Mouse (Mus musculus): ENCODE results near the gene Gm20388. TPM values are rescaled to one million over a fixed set of nuclear protein-coding genes. Genes with fewer than 3 reads are reported as not detected.

The Gm20388 gene
- polyA plus RNA-seq, 1 experiment from 2014 or later: 47.1 TPM

- Histone ChIP-seq H3K27ac (no peak overlapping the region), H3K79me2 (ENCODE audit: inconsistent target) (no peaks in the 10 kb centered on the region), H3K4me3 (ENCODE audit: inconsistent target) (no peak overlapping the region), H3K36me3 (ENCODE audit: inconsistent target) (no peaks in the 10 kb centered on the region; the same call in 1 of the 2 replicates)
- 100% methylated on average over 1 of the region's 1 CpGs for WGBS (ENCODE audit: missing documents)
Observed at GRCm38 (mm10) chr8:123961371-123961770, 4050.7 kb downstream of the Gm20388 start.

GRCm38 (mm10) chr8:123966896-123967295 lies 4056.3 kb downstream of the Gm20388 start:
- Histone ChIP-seq H3K27ac (no peak overlapping the region), H3K4me3 (ENCODE audit: inconsistent target) (no peak overlapping the region), H3K36me3 (ENCODE audit: inconsistent target) (no peaks in the 10 kb centered on the region), H3K79me2 (ENCODE audit: inconsistent target) (no peaks in the 10 kb centered on the region)
- WGBS (ENCODE audit: missing documents): 84% methylated on average over 2 of the region's 2 CpGs

GRCm38 (mm10) chr8:123973495-123973894 lies 4062.9 kb downstream of the Gm20388 start:
- Histone ChIP-seq H3K36me3 (ENCODE audit: inconsistent target) (no peaks in the 10 kb centered on the region), H3K79me2 (ENCODE audit: inconsistent target) (no peaks in the 10 kb centered on the region; the same call in 1 of the 2 replicates), H3K27ac (no peak overlapping the region), H3K4me3 (ENCODE audit: inconsistent target) (no peak overlapping the region)
- 100% methylated on average over 1 of the region's 1 CpGs for WGBS (ENCODE audit: missing documents)

- no peaks in the 10 kb centered on the region for H3K36me3 ChIP-seq (ENCODE audit: inconsistent target)
- no peak overlapping the region for H3K27ac ChIP-seq
- 98% methylated on average over 4 of the region's 4 CpGs for WGBS (ENCODE audit: missing documents)
- H3K79me2 ChIP-seq (ENCODE audit: inconsistent target): no peaks in the 10 kb centered on the region; the same call in 1 of the 2 replicates
- no peak overlapping the region for H3K4me3 ChIP-seq (ENCODE audit: inconsistent target)
Observed at GRCm38 (mm10) chr8:123977499-123977898, 4066.9 kb downstream of the Gm20388 start.

GRCm38 (mm10) chr8:123978166-123978838 lies 4067.7 kb downstream of the Gm20388 start:
- no peaks in the 10 kb centered on the region; the same call in 1 of the 2 replicates for H3K79me2 ChIP-seq (ENCODE audit: inconsistent target)
- no peaks in the 10 kb centered on the region for H3K36me3 ChIP-seq (ENCODE audit: inconsistent target)
- no peak overlapping the region for H3K27ac ChIP-seq
- WGBS (ENCODE audit: missing documents): 59% methylated on average over 14 of the region's 14 CpGs
- no peak overlapping the region for H3K4me3 ChIP-seq (ENCODE audit: inconsistent target)

- WGBS (ENCODE audit: missing documents): 76% methylated on average over 5 of the region's 8 CpGs
- no peak overlapping the region for H3K4me3 ChIP-seq (ENCODE audit: inconsistent target)
- no peaks in the 10 kb centered on the region for H3K36me3 ChIP-seq (ENCODE audit: inconsistent target)
- no peak overlapping the region for H3K27ac ChIP-seq
- H3K79me2 ChIP-seq (ENCODE audit: inconsistent target): no peaks in the 10 kb centered on the region; the same call in 1 of the 2 replicates
Observed at GRCm38 (mm10) chr8:123978926-123979325, 4068.3 kb downstream of the Gm20388 start.

- 51% methylated on average over 4 of the region's 4 CpGs for WGBS (ENCODE audit: missing documents)
- H3K79me2 ChIP-seq (ENCODE audit: inconsistent target): no peaks in the 10 kb centered on the region; the same call in 1 of the 2 replicates
- H3K27ac ChIP-seq: no peak overlapping the region
- no peaks in the 10 kb centered on the region for H3K36me3 ChIP-seq (ENCODE audit: inconsistent target)
- H3K4me3 ChIP-seq (ENCODE audit: inconsistent target): no peak overlapping the region
Observed at GRCm38 (mm10) chr8:123980239-123980638, 4069.6 kb downstream of the Gm20388 start.

- 54% methylated on average over 4 of the region's 4 CpGs for WGBS (ENCODE audit: missing documents)
- Histone ChIP-seq H3K4me3 (ENCODE audit: inconsistent target) (peak overlapping the region; percentile 27), H3K79me2 (ENCODE audit: inconsistent target) (no peaks in the 10 kb centered on the region; the same call in 1 of the 2 replicates), H3K36me3 (ENCODE audit: inconsistent target) (no peaks in the 10 kb centered on the region), H3K27ac (no peak overlapping the region)
Observed at GRCm38 (mm10) chr8:123981674-123982073, 4071.0 kb downstream of the Gm20388 start.

- H3K79me2 ChIP-seq (ENCODE audit: inconsistent target): no peaks in the 10 kb centered on the region; the same call in 1 of the 2 replicates
- no peaks in the 10 kb centered on the region for H3K36me3 ChIP-seq (ENCODE audit: inconsistent target)
- H3K4me3 ChIP-seq (ENCODE audit: inconsistent target): peak overlapping the region; percentile 27
- 3% methylated on average over 45 of the region's 48 CpGs for WGBS (ENCODE audit: missing documents)
- H3K27ac ChIP-seq: no peak overlapping the region
Observed at GRCm38 (mm10) chr8:123982291-123982793, 4071.7 kb downstream of the Gm20388 start.

GRCm38 (mm10) chr8:123982826-123983400 lies 4072.3 kb downstream of the Gm20388 start, which contains the start of gene Abcb10:
Gene Abcb10, minus strand, starts transcription at chr8:123983122.
- Histone ChIP-seq H3K4me3 (ENCODE audit: inconsistent target) (peak within 1 kb of the TSS; percentile 65), H3K36me3 (ENCODE audit: inconsistent target) (no peaks in the 10 kb centered on the region), H3K79me2 (ENCODE audit: inconsistent target) (no peaks in the 10 kb centered on the region; the same call in 1 of the 2 replicates), H3K27ac (peak within 1 kb of the TSS; percentile 74)
- 1% methylated on average over 37 of the region's 56 CpGs for whole genome bisulfite sequencing (ENCODE audit: missing documents)

- H3K4me3 ChIP-seq (ENCODE audit: inconsistent target): no peak overlapping the region
- H3K27ac ChIP-seq: no peak overlapping the region
Observed at GRCm38 (mm10) chr8:123988605-123989038, 4078.0 kb downstream of the Gm20388 start.

GRCm38 (mm10) chr8:123989128-123989527 lies 4078.5 kb downstream of the Gm20388 start:
- Histone ChIP-seq H3K79me2 (ENCODE audit: inconsistent target) (no peaks in the 10 kb centered on the region), H3K36me3 (ENCODE audit: inconsistent target) (no peaks in the 10 kb centered on the region), H3K27ac (no peak overlapping the region), H3K4me3 (ENCODE audit: inconsistent target) (no peak overlapping the region)
- 67% methylated on average over 7 of the region's 7 CpGs for WGBS (ENCODE audit: missing documents)

More at GRCm38 (mm10) chr8:123988605-123989038, 4078.0 kb downstream of the Gm20388 start:
- Histone ChIP-seq H3K36me3 (ENCODE audit: inconsistent target) (no peaks in the 10 kb centered on the region), H3K79me2 (ENCODE audit: inconsistent target) (no peaks in the 10 kb centered on the region)
- WGBS (ENCODE audit: missing documents): 30% methylated on average over 6 of the region's 6 CpGs

GRCm38 (mm10) chr8:123990277-123991049 lies 4079.8 kb downstream of the Gm20388 start:
- Histone ChIP-seq H3K27ac (no peak overlapping the region), H3K36me3 (ENCODE audit: inconsistent target) (no peaks in the 10 kb centered on the region), H3K79me2 (ENCODE audit: inconsistent target) (no peaks in the 10 kb centered on the region), H3K4me3 (ENCODE audit: inconsistent target) (no peak overlapping the region)
- 94% methylated on average over 13 of the region's 13 CpGs for WGBS (ENCODE audit: missing documents)

- no peak overlapping the region for H3K27ac ChIP-seq
- H3K36me3 ChIP-seq (ENCODE audit: inconsistent target): peaks cover 14% of the 10 kb centered on the region
- WGBS (ENCODE audit: missing documents): 93% methylated on average over 8 of the region's 8 CpGs
- H3K4me3 ChIP-seq (ENCODE audit: inconsistent target): no peak overlapping the region
- no peaks in the 10 kb centered on the region for H3K79me2 ChIP-seq (ENCODE audit: inconsistent target)
Observed at GRCm38 (mm10) chr8:123992587-123992986, 4081.9 kb downstream of the Gm20388 start.

Data from macrophage (primary cell).